Mouse (Mus musculus): ENCODE measurements around the gene Gm44973. TPM values are rescaled to one million over a fixed set of nuclear protein-coding genes. Genes with fewer than 3 reads are reported as not detected.

Gene Gm44973
- polyA plus RNA-seq (2014; fragmentation: Nextera tagmentation; extraction: Ambion mirVana): 1.8 and 3.3 TPM in 2 replicates

DNA sequence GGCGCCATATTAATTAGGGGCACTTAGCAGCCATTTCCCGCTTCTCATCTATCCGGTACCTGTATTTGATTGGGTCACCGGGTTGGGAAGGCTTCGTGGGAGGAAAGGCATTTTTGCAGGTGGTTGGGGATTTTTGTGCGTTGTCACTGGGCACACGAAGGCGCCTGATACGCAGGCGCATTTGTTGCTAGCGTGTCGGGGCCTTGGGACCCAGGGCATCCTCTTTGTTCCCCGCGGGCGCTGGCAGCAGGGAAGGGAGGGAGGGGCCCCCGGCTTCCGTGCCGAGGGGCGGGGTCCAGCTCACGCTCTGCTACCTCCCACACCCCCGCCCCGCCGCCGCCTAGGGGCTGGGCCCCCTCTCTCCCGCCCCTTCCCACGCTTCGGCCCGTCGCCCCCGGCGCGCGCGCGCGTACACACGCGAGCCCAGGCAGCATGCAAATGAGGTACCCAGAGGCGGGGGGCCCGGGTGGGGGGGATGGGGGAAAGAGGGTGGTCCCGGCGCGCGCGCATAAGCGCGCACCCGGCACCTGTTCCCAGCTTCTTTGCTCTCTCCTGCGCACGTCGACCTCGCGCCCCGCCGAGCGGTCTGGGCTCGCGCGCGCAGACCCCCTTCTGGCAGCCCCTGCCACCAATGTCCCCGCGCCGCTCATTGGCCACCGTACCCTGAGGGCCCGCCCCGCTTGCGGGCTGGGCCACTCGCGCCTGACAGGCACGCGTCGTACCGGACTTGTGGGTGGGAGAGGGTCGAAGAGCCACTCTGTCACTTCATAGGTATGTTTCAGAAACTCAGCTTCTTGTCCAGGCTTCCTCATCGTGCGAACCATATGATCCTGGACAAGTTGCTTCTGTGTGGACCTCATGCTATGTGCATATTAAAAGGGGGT is at the start of gene Gm44973:
TSS of gene Gm44973 (plus strand) at position 379 of the 884 bp plus-strand sequence.
- H3K36me3 ChIP-seq (ENCODE audit: control insufficient read depth, insufficient read depth, low read length): peaks cover 32% of the 10 kb centered on the region
- H3K9ac ChIP-seq (ENCODE audit: low read depth, low read length): peak within 1 kb of the TSS; percentile 93
- WGBS: under 1% methylated on average over 63 of the region's 76 CpGs
- no peaks in the 10 kb centered on the region for H3K27me3 ChIP-seq (replicated peaks; ENCODE audit: control insufficient read depth, insufficient read depth, low read length)
- ATAC-seq (replicated peaks; ENCODE audit: low FRiP score) (peak; percentile 77), DNase-seq (ENCODE audit: low spot score) (peak; percentile 97)
- H3K9me3 ChIP-seq (ENCODE audit: control insufficient read depth, low read length): no peaks in the 10 kb centered on the region
- peak within 1 kb of the TSS; percentile 99 for H3K27ac ChIP-seq (ENCODE audit: low read depth, low read length)
- peak within 1 kb of the TSS; percentile 75 for H3K4me3 ChIP-seq (ENCODE audit: low read depth, low read length)
- peak within 1 kb of the TSS; percentile 90 for H3K4me2 ChIP-seq
- peaks cover 19% of the 10 kb centered on the region for H3K4me1 ChIP-seq (replicated peaks; ENCODE audit: control insufficient read depth, insufficient read depth, low read length)

- Histone ChIP-seq H3K4me2 (no peak within 1 kb of the TSS), H3K9me3 (ENCODE audit: control insufficient read depth, low read length) (no peaks in the 10 kb centered on the region), H3K27me3 (replicated peaks; ENCODE audit: control insufficient read depth, insufficient read depth, low read length) (no peaks in the 10 kb centered on the region; the same call in 1 of the 2 replicates), H3K36me3 (ENCODE audit: control insufficient read depth, insufficient read depth, low read length) (no peaks in the 10 kb centered on the region), H3K27ac (ENCODE audit: low read depth, low read length) (no peak within 1 kb of the TSS), H3K9ac (ENCODE audit: low read depth, low read length) (no peak within 1 kb of the TSS), H3K4me3 (ENCODE audit: low read depth, low read length) (no peak within 1 kb of the TSS), H3K4me1 (replicated peaks; ENCODE audit: control insufficient read depth, insufficient read depth, low read length) (no peaks in the 10 kb centered on the region)
- DNase-seq (ENCODE audit: low spot score) (no peak), ATAC-seq (replicated peaks; ENCODE audit: low FRiP score) (no peak)
- WGBS: 38% methylated on average over 6 of the region's 6 CpGs
Measured at GRCm38 (mm10) chr7:4971068-4971467, 44.2 kb upstream of the Gm44973 start, which contains the start of gene Sbk3. Sbk3 (minus strand) TSS chr7:4971168.

- no peak overlapping the region for H3K4me2 ChIP-seq
- H3K4me3 ChIP-seq (ENCODE audit: low read depth, low read length): no peak overlapping the region
- ATAC-seq (replicated peaks; ENCODE audit: low FRiP score) (no peak), DNase-seq (ENCODE audit: low spot score) (no peak)
- H3K27me3 ChIP-seq (replicated peaks; ENCODE audit: control insufficient read depth, insufficient read depth, low read length): no peaks in the 10 kb centered on the region; the same call in 1 of the 2 replicates
- H3K9me3 ChIP-seq (ENCODE audit: control insufficient read depth, low read length): no peaks in the 10 kb centered on the region
- 35% methylated on average over 7 of the region's 7 CpGs for WGBS
- no peak overlapping the region for H3K27ac ChIP-seq (ENCODE audit: low read depth, low read length)
- no peaks in the 10 kb centered on the region for H3K36me3 ChIP-seq (ENCODE audit: control insufficient read depth, insufficient read depth, low read length)
- H3K9ac ChIP-seq (ENCODE audit: low read depth, low read length): no peak overlapping the region
- no peaks in the 10 kb centered on the region for H3K4me1 ChIP-seq (replicated peaks; ENCODE audit: control insufficient read depth, insufficient read depth, low read length)
Measured at GRCm38 (mm10) chr7:4971710-4972109, 43.6 kb upstream of the Gm44973 start.

GRCm38 (mm10) chr7:4972321-4973047 is 42.8 kb upstream of the Gm44973 start:
- no peaks in the 10 kb centered on the region; the same call in 1 of the 2 replicates for H3K27me3 ChIP-seq (replicated peaks; ENCODE audit: control insufficient read depth, insufficient read depth, low read length)
- H3K36me3 ChIP-seq (ENCODE audit: control insufficient read depth, insufficient read depth, low read length): no peaks in the 10 kb centered on the region
- no peaks in the 10 kb centered on the region for H3K4me1 ChIP-seq (replicated peaks; ENCODE audit: control insufficient read depth, insufficient read depth, low read length)
- H3K4me3 ChIP-seq (ENCODE audit: low read depth, low read length): no peak overlapping the region
- H3K4me2 ChIP-seq: no peak overlapping the region
- WGBS: 56% methylated on average over 18 of the region's 18 CpGs
- no peak overlapping the region for H3K27ac ChIP-seq (ENCODE audit: low read depth, low read length)
- DNase-seq (ENCODE audit: low spot score) (no peak), ATAC-seq (replicated peaks; ENCODE audit: low FRiP score) (no peak)
- H3K9me3 ChIP-seq (ENCODE audit: control insufficient read depth, low read length): no peaks in the 10 kb centered on the region
- no peak overlapping the region for H3K9ac ChIP-seq (ENCODE audit: low read depth, low read length)

DNA sequence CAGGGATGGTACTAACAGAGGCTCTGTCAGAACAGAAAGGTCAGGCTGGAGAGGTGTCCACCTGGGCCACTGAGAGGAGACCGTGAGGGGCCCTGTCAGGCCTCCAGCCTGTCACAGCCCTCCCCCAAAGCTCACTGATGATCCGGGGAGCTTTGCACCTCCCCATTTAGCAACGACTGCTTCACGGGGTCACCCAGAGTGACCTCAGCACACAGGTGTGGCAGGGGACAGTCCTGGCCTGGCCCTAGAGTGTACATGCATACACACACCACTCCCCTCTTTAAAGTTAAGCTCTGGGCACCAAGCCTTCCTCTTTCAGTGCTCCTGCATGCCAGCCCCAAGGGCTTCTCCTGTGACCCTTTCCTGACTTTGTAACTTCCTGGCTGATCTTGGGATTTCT is 39.8 kb upstream of the Gm44973 start:
- Histone ChIP-seq H3K4me3 (ENCODE audit: low read depth, low read length) (no peak overlapping the region), H3K4me2 (no peak overlapping the region), H3K27ac (ENCODE audit: low read depth, low read length) (no peak overlapping the region), H3K4me1 (replicated peaks; ENCODE audit: control insufficient read depth, insufficient read depth, low read length) (no peaks in the 10 kb centered on the region), H3K9me3 (ENCODE audit: control insufficient read depth, low read length) (no peaks in the 10 kb centered on the region), H3K36me3 (ENCODE audit: control insufficient read depth, insufficient read depth, low read length) (no peaks in the 10 kb centered on the region), H3K27me3 (replicated peaks; ENCODE audit: control insufficient read depth, insufficient read depth, low read length) (no peaks in the 10 kb centered on the region; the same call in 1 of the 2 replicates), H3K9ac (ENCODE audit: low read depth, low read length) (no peak overlapping the region)
- 46% methylated on average over 4 of the region's 4 CpGs for WGBS
- DNase-seq (ENCODE audit: low spot score) (no peak), ATAC-seq (replicated peaks; ENCODE audit: low FRiP score) (0 out of 2 replicates have a peak, but pooled peaks have one; percentile 39)

DNA sequence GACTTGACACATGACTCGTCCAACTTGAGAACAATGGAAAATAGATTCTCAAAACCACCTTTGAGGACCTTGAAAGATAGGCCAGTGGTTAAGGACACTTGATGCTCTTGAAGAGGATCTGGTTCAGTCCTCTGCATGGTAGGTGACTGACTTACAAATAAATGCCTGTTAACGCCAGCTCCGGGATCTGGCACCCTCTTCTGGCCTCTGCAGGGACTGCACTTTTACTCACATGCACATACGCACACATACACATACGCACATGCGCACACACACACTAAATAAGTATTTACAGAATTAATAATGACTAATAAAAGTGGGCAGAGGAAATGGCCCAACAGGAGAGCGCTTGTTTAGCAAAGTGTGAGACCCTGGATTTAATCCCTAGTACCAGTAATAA is 38.5 kb upstream of the Gm44973 start:
- Histone ChIP-seq H3K27me3 (replicated peaks; ENCODE audit: control insufficient read depth, insufficient read depth, low read length) (no peaks in the 10 kb centered on the region), H3K4me3 (ENCODE audit: low read depth, low read length) (no peak overlapping the region), H3K36me3 (ENCODE audit: control insufficient read depth, insufficient read depth, low read length) (no peaks in the 10 kb centered on the region), H3K4me2 (no peak overlapping the region), H3K4me1 (replicated peaks; ENCODE audit: control insufficient read depth, insufficient read depth, low read length) (no peaks in the 10 kb centered on the region), H3K9ac (ENCODE audit: low read depth, low read length) (no peak overlapping the region), H3K27ac (ENCODE audit: low read depth, low read length) (no peak overlapping the region), H3K9me3 (ENCODE audit: control insufficient read depth, low read length) (no peaks in the 10 kb centered on the region)
- WGBS: 84% methylated on average over 7 of the region's 7 CpGs
- no peak for DNase-seq (ENCODE audit: low spot score)
- ATAC-seq (replicated peaks; ENCODE audit: low FRiP score): no peak

DNA sequence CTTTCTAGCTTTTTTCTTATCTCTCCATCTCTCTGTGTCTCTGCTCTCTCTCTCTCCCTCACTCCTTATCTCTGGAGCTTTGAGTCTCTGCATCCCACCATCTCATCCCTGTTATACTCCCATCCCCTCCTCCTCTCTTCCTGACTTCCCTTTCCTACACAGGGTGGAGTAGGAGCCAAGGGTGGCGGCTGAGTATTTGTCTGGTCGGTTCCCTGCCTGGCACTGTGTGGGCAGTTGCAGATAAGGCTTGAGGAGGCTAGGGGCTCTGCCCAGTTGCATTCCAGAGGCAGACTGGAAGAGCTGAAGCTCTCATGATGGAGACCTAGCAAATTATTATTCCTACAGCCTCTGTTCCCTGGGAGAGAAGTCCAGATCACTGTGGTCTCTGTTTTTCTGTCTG is 27.0 kb upstream of the Gm44973 start:
- DNase-seq (ENCODE audit: low spot score) (no peak), ATAC-seq (replicated peaks; ENCODE audit: low FRiP score) (no peak)
- Histone ChIP-seq H3K27me3 (replicated peaks; ENCODE audit: control insufficient read depth, insufficient read depth, low read length) (peaks cover 15% of the 10 kb centered on the region), H3K4me2 (no peak overlapping the region), H3K4me1 (replicated peaks; ENCODE audit: control insufficient read depth, insufficient read depth, low read length) (no peaks in the 10 kb centered on the region), H3K9ac (ENCODE audit: low read depth, low read length) (no peak overlapping the region), H3K9me3 (ENCODE audit: control insufficient read depth, low read length) (no peaks in the 10 kb centered on the region), H3K4me3 (ENCODE audit: low read depth, low read length) (no peak overlapping the region), H3K36me3 (ENCODE audit: control insufficient read depth, insufficient read depth, low read length) (peaks cover 4% of the 10 kb centered on the region; the same call in 1 of the 2 replicates), H3K27ac (ENCODE audit: low read depth, low read length) (no peak overlapping the region)
- WGBS: 47% methylated on average over 2 of the region's 2 CpGs

DNA sequence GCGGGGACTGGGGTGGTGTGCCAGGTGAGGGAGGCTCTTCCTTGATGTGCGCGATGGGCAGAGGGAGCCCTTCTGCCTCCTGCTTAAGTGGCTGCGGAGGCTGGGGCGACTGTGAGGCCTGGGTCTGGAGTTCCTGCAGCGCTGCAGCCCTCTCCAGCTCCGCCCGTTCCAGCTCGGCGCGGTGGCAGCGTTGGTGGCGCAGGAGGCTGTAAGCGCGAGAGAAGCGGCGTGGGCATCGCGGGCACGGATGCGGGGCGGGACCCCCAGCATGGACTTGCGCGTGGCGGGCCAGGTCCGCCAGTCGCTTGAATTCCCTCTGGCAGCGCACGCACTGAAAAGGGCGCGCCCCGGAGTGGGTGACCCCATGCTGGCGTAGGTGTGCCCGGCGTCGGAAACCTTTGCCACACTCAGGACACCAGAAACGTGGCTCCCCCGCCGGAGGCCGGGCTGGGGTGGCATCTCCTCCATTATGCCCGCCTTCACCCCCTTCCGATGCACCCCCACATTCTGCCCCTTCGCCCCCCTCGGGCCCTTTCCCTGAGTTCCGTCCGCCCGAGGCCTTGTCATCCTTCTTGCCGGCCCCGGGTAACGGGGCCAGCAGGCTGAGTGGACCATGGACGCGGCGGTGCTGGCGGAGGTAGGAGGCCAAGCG is 21.8 kb upstream of the Gm44973 start:
- WGBS: 33% methylated on average over 55 of the region's 55 CpGs
- no peak overlapping the region; the same call in 1 of the 2 replicates for H3K4me2 ChIP-seq

More for the DNA sequence above, 21.8 kb upstream of the Gm44973 start:
- Histone ChIP-seq H3K4me3 (ENCODE audit: low read depth, low read length) (no peak overlapping the region), H3K9me3 (ENCODE audit: control insufficient read depth, low read length) (no peaks in the 10 kb centered on the region), H3K9ac (ENCODE audit: low read depth, low read length) (no peak overlapping the region), H3K4me1 (replicated peaks; ENCODE audit: control insufficient read depth, insufficient read depth, low read length) (peaks cover 5% of the 10 kb centered on the region; the same call in 1 of the 2 replicates), H3K36me3 (ENCODE audit: control insufficient read depth, insufficient read depth, low read length) (peaks cover 5% of the 10 kb centered on the region; the same call in 1 of the 2 replicates), H3K27ac (ENCODE audit: low read depth, low read length) (no peak overlapping the region), H3K27me3 (replicated peaks; ENCODE audit: control insufficient read depth, insufficient read depth, low read length) (peaks cover 46% of the 10 kb centered on the region)
- ATAC-seq (replicated peaks; ENCODE audit: low FRiP score): no peak
- no peak for DNase-seq (ENCODE audit: low spot score)

Data from liver, embryonic 11.5 days (tissue).